Mouse (Mus musculus): ENCODE results near the gene Tmed10.

DNA sequence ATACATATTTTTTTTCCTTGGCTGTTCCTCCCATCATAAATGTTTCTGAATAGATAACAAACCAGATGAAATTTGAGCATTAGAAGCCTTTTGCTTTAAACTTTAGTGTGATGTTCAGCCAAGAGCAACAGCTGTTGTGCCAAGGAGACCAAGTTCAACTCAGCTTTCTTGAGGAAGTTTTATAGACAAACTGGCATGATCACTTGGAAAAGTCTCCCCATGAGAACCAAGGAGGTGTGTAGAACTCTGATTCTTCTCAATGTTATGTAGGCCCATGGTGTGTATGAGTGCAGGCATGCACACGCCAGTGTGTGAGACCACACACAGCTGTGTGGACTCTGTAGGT, 75.8 kb downstream of the Tmed10 start:
- TF ChIP-seq CTCF (IDR thresholded peaks at IDR 0.05; ENCODE audit: extremely low read depth, insufficient read depth, insufficient read length, insufficient replicate concordance): no peak
- no peak for TF ChIP-seq POLR2A (IDR thresholded peaks at IDR 0.05; ENCODE audit: low read depth, low read length)

Measured in spleen, adult 2 months (tissue).